ENCODE assay signal across 26 mouse cellular contexts in genomic region chr5:132579774-132580173, GRCm38 (mm10). TPM values are rescaled to one million over a fixed set of nuclear protein-coding genes. Genes with fewer than 3 reads are reported as not detected.
DNase-seq lines count a peak whose midpoint lies in the region; ATAC-seq and TF ChIP-seq lines count a peak whose summit lies in the region.
"Had no signal": no experiment of that assay in that cellular context is flagged by ENCODE, and none has a peak within 500 bp of the region (broad histone marks: within the 10 kb centered on the region; RNA-seq: fewer than 3 reads in every experiment).

No protein-coding gene starts in this region.

- H3K27ac ChIP-seq in forebrain, embryonic 14.5 days (ENCODE audit: low read depth, low read length), result no peak overlapping the region
- no peak overlapping the region for H3K27ac ChIP-seq in forebrain, embryonic 12.5 days
- H3K27ac ChIP-seq in midbrain, embryonic 14.5 days (replicated peaks; ENCODE audit: low read depth, low read length), result no peak overlapping the region
- no peak overlapping the region for H3K27ac ChIP-seq in midbrain, embryonic 16.5 days (ENCODE audit: low read length)
- H3K27ac ChIP-seq: embryonic facial prominence, embryonic 13.5 days; hindbrain, embryonic 10.5 days; limb, embryonic 13.5 days; liver, embryonic 12.5 days; neural tube, embryonic 12.5 days; stomach, postnatal 0 days had no signal

- no peaks in the 10 kb centered on the region for H3K9me3 ChIP-seq in forebrain, embryonic 14.5 days (replicated peaks; ENCODE audit: control insufficient read depth, low read length)
- H3K9me3 ChIP-seq in forebrain, embryonic 12.5 days, result peaks cover 2% of the 10 kb centered on the region; the same call in 1 of the 2 replicates
- no peaks in the 10 kb centered on the region for H3K9me3 ChIP-seq in midbrain, embryonic 14.5 days (ENCODE audit: control insufficient read depth, low read length)
- H3K9me3 ChIP-seq in midbrain, embryonic 16.5 days (replicated peaks; ENCODE audit: control insufficient read depth, low read length, poor library complexity, severe bottlenecking), result no peaks in the 10 kb centered on the region
- H3K9me3 ChIP-seq: embryonic facial prominence, embryonic 13.5 days; hindbrain, embryonic 10.5 days; limb, embryonic 13.5 days; liver, embryonic 12.5 days; neural tube, embryonic 12.5 days had no signal

- 0 out of 2 replicates have a peak, but pooled peaks have one; percentile 12 for ATAC-seq in forebrain, embryonic 14.5 days
- no peak; the same call in 1 of the 2 replicates for ATAC-seq in forebrain, embryonic 12.5 days (ENCODE audit: low FRiP score)
- ATAC-seq in midbrain, embryonic 14.5 days (ENCODE audit: low FRiP score, low TSS enrichment), result no peak
- no peak for ATAC-seq in midbrain, embryonic 16.5 days
- ATAC-seq: inflammation-experienced regulatory T-cells, adult 6 months; liver, embryonic 12.5 days; Patski had no signal

- 4% methylated on average over 7 of the region's 7 CpGs for WGBS in forebrain, embryonic 14.5 days
- WGBS in forebrain, embryonic 12.5 days, result 26% methylated on average over 7 of the region's 7 CpGs
- WGBS in midbrain, embryonic 14.5 days, result 49% methylated on average over 7 of the region's 7 CpGs
- 49% methylated on average over 7 of the region's 7 CpGs for WGBS in midbrain, embryonic 16.5 days

- DNase-seq in forebrain, embryonic 14.5 days (ENCODE audit: low spot score), result peak; percentile 53
- peak; percentile 26 for DNase-seq in midbrain, embryonic 14.5 days
- peak; percentile 79 for DNase-seq in brain, embryonic 14.5 days (ENCODE audit: low read depth)
- DNase-seq in telencephalon, adult 2 months (ENCODE audit: low read depth, low spot score), result peak; percentile 26
- DNase-seq in kidney, postnatal 10 days, result no peak
- DNase-seq: adrenal gland, adult 2 months; cerebellum, adult 18-20 months; cerebellum, postnatal 14 days; gastrocnemius, postnatal 10 days; heart, postnatal 10 days; kidney, adult 18-20 months; lung, adult 18-20 months; lung, postnatal 10 days; right cerebral cortex, adult 18-20 months had no signal

- H3K4me3 ChIP-seq in forebrain, embryonic 14.5 days (ENCODE audit: low read depth, low read length), result no peak overlapping the region
- H3K4me3 ChIP-seq in forebrain, embryonic 12.5 days (replicated peaks), result no peak overlapping the region
- no peak overlapping the region for H3K4me3 ChIP-seq in midbrain, embryonic 14.5 days (replicated peaks; ENCODE audit: low read depth, low read length)
- H3K4me3 ChIP-seq in midbrain, embryonic 16.5 days (ENCODE audit: low read depth, low read length), result no peak overlapping the region
- H3K4me3 ChIP-seq: embryonic facial prominence, embryonic 13.5 days; heart, embryonic 12.5 days; hindbrain, embryonic 10.5 days; limb, embryonic 13.5 days; liver, embryonic 12.5 days; neural tube, embryonic 12.5 days had no signal

- no peak overlapping the region for H3K9ac ChIP-seq in forebrain, embryonic 14.5 days (ENCODE audit: low read length)
- no peak overlapping the region for H3K9ac ChIP-seq in forebrain, embryonic 12.5 days
- H3K9ac ChIP-seq in midbrain, embryonic 14.5 days (replicated peaks; ENCODE audit: low read length), result no peak overlapping the region
- H3K9ac ChIP-seq in midbrain, embryonic 16.5 days (ENCODE audit: low read depth, low read length), result no peak overlapping the region
- H3K9ac ChIP-seq: embryonic facial prominence, embryonic 13.5 days; heart, embryonic 12.5 days; limb, embryonic 13.5 days; liver, embryonic 12.5 days; neural tube, embryonic 12.5 days had no signal

- no peak for TF ChIP-seq CTCF in brain, embryonic 14.5 days (IDR thresholded peaks at IDR 0.05; ENCODE audit: borderline replicate concordance, extremely low read depth, insufficient read depth, insufficient read length)

- no peak for TF ChIP-seq POLR2A in brain, embryonic 14.5 days (IDR thresholded peaks at IDR 0.05; ENCODE audit: borderline replicate concordance, extremely low read depth, insufficient read depth, insufficient read length, poor library complexity, severe bottlenecking)

- H3K4me1 ChIP-seq in forebrain, embryonic 14.5 days (ENCODE audit: control insufficient read depth, insufficient read depth, low read length), result peaks cover 7% of the 10 kb centered on the region; the same call in 1 of the 2 replicates
- peaks cover 11% of the 10 kb centered on the region; the same call in 1 of the 2 replicates for H3K4me1 ChIP-seq in forebrain, embryonic 12.5 days
- H3K4me1 ChIP-seq in midbrain, embryonic 14.5 days (ENCODE audit: control insufficient read depth, insufficient read depth, low read length), result no peaks in the 10 kb centered on the region
- H3K4me1 ChIP-seq in midbrain, embryonic 16.5 days (ENCODE audit: control insufficient read depth, insufficient read depth, low read length), result no peaks in the 10 kb centered on the region
- H3K4me1 ChIP-seq: embryonic facial prominence, embryonic 13.5 days; heart, embryonic 12.5 days; limb, embryonic 13.5 days; liver, embryonic 12.5 days; neural tube, embryonic 12.5 days had no signal

- no peaks in the 10 kb centered on the region for H3K27me3 ChIP-seq in forebrain, embryonic 14.5 days (replicated peaks; ENCODE audit: control insufficient read depth, insufficient read depth, low read length)
- peaks cover 7% of the 10 kb centered on the region; the same call in 1 of the 2 replicates for H3K27me3 ChIP-seq in forebrain, embryonic 12.5 days
- H3K27me3 ChIP-seq in midbrain, embryonic 14.5 days (ENCODE audit: control insufficient read depth, insufficient read depth, low read length), result no peaks in the 10 kb centered on the region
- H3K27me3 ChIP-seq in midbrain, embryonic 16.5 days (ENCODE audit: control insufficient read depth, insufficient read depth, low read depth, low read length), result no peaks in the 10 kb centered on the region; the same call in none of the 2 replicates
- H3K27me3 ChIP-seq: embryonic facial prominence, embryonic 13.5 days; heart, embryonic 12.5 days; limb, embryonic 13.5 days; liver, embryonic 12.5 days; neural tube, embryonic 12.5 days; Patski had no signal

- no peak overlapping the region for H3K4me2 ChIP-seq in forebrain, embryonic 14.5 days (ENCODE audit: low read length)
- H3K4me2 ChIP-seq in forebrain, embryonic 12.5 days, result no peak overlapping the region
- H3K4me2 ChIP-seq in midbrain, embryonic 14.5 days (ENCODE audit: low read length), result no peak overlapping the region
- H3K4me2 ChIP-seq in midbrain, embryonic 16.5 days (ENCODE audit: low read length), result no peak overlapping the region
- H3K4me2 ChIP-seq: embryonic facial prominence, embryonic 13.5 days; heart, embryonic 12.5 days; limb, embryonic 13.5 days; liver, embryonic 12.5 days; midbrain, embryonic 11.5 days; neural tube, embryonic 12.5 days had no signal

- H3K36me3 ChIP-seq in forebrain, embryonic 14.5 days (ENCODE audit: control insufficient read depth, insufficient read depth, low read length), result no peaks in the 10 kb centered on the region
- no peaks in the 10 kb centered on the region for H3K36me3 ChIP-seq in forebrain, embryonic 12.5 days (replicated peaks)
- H3K36me3 ChIP-seq in midbrain, embryonic 14.5 days (ENCODE audit: control insufficient read depth, insufficient read depth, low read length), result no peaks in the 10 kb centered on the region
- H3K36me3 ChIP-seq in midbrain, embryonic 16.5 days (ENCODE audit: control insufficient read depth, insufficient read depth, low read length), result no peaks in the 10 kb centered on the region
- H3K36me3 ChIP-seq: embryonic facial prominence, embryonic 13.5 days; heart, embryonic 12.5 days; hindbrain, embryonic 10.5 days; limb, embryonic 13.5 days; liver, embryonic 12.5 days; neural tube, embryonic 12.5 days had no signal

RNA-seq across cellular contexts. Expression of gene Auts2, which starts 36.6 kb away (rescaled TPM):
- polyA plus RNA-seq in forebrain, embryonic 14.5 days (2014; fragmentation: Nextera tagmentation; extraction: Ambion mirVana), result 34.5 and 52.0 TPM in 2 replicates
- polyA plus RNA-seq in forebrain, embryonic 12.5 days (2016; fragmentation: Nextera tagmentation; extraction: Ambion mirVana), result 90.0 and 94.8 TPM in 2 replicates
- polyA plus RNA-seq in midbrain, embryonic 14.5 days (2014; fragmentation: Nextera tagmentation; extraction: Ambion mirVana), result 61.6 and 75.0 TPM in 2 replicates
- polyA plus RNA-seq in midbrain, embryonic 16.5 days (2015; fragmentation: Nextera tagmentation; extraction: Ambion mirVana), result 49.8 and 61.6 TPM in 2 replicates
- polyA plus RNA-seq in brain, embryonic 14.5 days (2012; rRNA removed), result 91.8 and 122 TPM in 2 replicates
- polyA plus RNA-seq: inflammation-experienced regulatory T-cells, adult 6 months had no signal
